In genomic region chr2:54813670-54814256, GRCm38 (mm10) we compare ENCODE assay signal across 16 mouse cellular contexts.
"Had no signal": no experiment of that assay in that cellular context is flagged by ENCODE, and none has a peak within 500 bp of the region (broad histone marks: within the 10 kb centered on the region; RNA-seq: fewer than 3 reads in every experiment).

No protein-coding gene starts in this region.

- H3K4me2 ChIP-seq: liver, embryonic 13.5 days; midbrain, embryonic 13.5 days; neural tube, embryonic 12.5 days; neural tube, embryonic 15.5 days had no signal

- H3K4me3 ChIP-seq: left cerebral cortex, adult 2 months; liver, embryonic 13.5 days; midbrain, embryonic 13.5 days; neural tube, embryonic 12.5 days; neural tube, embryonic 15.5 days had no signal

- H3K36me3 ChIP-seq: liver, embryonic 13.5 days; midbrain, embryonic 13.5 days; neural tube, embryonic 12.5 days; neural tube, embryonic 15.5 days had no signal

- H3K9me3 ChIP-seq: liver, embryonic 13.5 days; midbrain, embryonic 13.5 days; neural tube, embryonic 12.5 days; neural tube, embryonic 15.5 days had no signal

- ATAC-seq: midbrain, embryonic 13.5 days had no signal

- H3K4me1 ChIP-seq: liver, embryonic 13.5 days; midbrain, embryonic 13.5 days; neural tube, embryonic 12.5 days; neural tube, embryonic 15.5 days had no signal

- H3K9ac ChIP-seq: liver, embryonic 13.5 days; midbrain, embryonic 13.5 days; neural tube, embryonic 12.5 days; neural tube, embryonic 15.5 days had no signal

- H3K27ac ChIP-seq: kidney, postnatal 0 days; left cerebral cortex, adult 2 months; liver, embryonic 13.5 days; midbrain, embryonic 13.5 days; neural tube, embryonic 12.5 days; neural tube, embryonic 15.5 days had no signal

- H3K27me3 ChIP-seq: liver, embryonic 13.5 days; midbrain, embryonic 13.5 days; neural tube, embryonic 12.5 days; neural tube, embryonic 15.5 days had no signal

- DNase-seq: kidney, adult 2 months; kidney, postnatal 25 days; layer of hippocampus, postnatal 36 days; liver, embryonic 13.5 days; lung, adult 2 months; lung, postnatal 14 days; lung, postnatal 4 days; right cerebral cortex, adult 18-20 months; right cerebral cortex, postnatal 14 days; right cerebral cortex, postnatal 4 days; thymus, postnatal 25 days had no signal
